Mouse (Mus musculus): ENCODE results near the gene Pdgfd.
A peak's percentile ranks its signal among the peaks of the same experiment; 100 is the strongest.

Gene Pdgfd

DNA sequence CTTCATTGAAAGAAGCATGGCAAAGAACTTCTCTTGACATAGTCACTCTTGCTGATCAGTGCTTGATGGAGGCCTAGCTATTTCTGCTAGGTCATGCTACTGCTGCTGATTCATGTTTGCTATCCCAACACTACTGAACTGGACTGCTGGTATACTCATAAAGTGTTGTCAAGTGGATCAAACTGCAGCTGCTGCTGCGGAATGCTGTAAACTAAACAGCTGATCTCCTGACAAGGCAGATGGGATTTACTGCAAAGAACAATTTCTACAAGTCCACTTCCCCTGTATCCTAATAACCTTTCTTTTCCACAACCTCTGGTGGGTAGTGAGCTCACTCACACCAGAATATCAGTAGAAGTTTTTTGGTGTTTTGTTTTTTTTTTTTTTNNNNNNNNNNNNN lies 148.7 kb downstream of the Pdgfd start:
- no peak for DNase-seq (ENCODE audit: low spot score in 2 of 2)

DNA sequence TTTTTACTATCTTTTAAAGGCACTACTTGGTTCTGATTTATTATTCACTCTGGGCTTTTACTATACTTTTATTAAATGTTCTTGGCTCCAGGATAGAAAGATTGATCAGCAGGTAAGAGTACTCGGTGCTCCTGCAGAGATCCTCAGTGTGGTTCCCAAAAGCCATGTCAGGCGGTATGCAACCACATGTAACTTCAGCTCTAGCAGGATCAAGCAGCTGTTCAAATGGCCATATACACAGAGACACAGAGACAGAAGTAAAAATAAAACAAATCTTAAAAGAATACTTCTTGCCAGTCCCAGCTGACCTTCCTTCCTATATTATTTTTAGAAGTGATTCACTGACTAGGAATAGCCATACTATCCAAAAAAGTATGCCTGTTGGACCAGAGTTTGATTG lies 157.0 kb downstream of the Pdgfd start:
- DNase-seq (ENCODE audit: low spot score in 2 of 2) = no peak

DNA sequence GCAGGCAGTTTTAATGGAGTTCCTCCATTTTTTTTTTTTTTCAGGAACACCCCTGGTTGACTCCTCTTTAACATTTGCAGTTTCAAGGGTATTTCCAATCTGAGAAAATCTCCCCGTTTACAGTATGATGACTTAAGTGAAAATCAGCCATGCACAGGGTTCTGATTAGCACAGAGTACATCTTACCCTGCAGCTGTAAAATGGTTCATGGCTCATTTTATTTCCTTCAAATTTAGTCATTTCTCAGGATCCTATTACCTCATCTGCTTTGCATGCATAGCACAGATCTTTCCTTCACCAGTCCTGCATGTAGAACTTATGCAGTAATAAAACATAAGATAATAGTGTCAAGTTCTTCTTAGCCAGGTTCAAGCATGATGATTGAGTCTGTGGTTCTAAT lies 165.1 kb downstream of the Pdgfd start:
- DNase-seq (ENCODE audit: low spot score in 2 of 2) = no peak

DNA sequence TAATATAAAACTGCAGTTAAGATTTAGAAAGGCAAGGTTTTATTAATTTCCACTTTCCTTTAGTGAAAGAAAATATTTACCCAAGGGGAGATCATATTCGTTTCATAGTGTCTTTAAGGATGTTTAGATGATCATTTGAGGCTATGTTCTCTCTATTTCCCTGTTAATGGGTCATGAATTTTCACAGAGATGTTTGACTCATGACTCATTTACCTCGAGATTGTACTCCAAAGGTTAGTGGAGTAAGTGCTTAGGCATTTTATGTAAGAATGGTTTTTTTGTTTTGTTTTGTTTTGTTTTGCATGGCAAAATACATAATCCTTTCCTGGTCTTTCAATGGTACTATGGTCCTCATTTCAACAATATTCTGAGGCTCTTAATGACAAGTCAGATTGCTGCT lies 167.9 kb downstream of the Pdgfd start:
- no peak for DNase-seq (ENCODE audit: low spot score in 2 of 2)

DNA sequence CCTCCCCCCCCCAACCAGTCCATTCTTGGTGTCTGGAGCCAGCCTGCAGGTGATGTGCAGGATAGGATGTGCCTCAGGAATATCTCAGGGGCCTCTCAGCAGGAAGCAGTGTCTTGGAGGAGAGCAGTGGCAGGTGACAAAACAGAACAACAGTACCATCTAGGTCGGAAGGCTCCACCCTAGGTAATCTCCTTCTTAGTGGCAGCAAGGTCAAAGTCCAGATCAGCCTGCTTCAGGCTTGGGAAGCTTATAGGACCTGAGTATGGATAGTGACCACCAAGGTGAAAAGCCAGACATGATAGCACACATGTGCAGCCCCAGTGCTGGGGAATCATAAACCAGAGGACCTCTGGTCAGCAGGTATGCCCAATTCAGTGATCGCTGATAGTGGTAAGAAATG lies 169.5 kb downstream of the Pdgfd start:
- no peak for DNase-seq (ENCODE audit: low spot score in 2 of 2)

DNA sequence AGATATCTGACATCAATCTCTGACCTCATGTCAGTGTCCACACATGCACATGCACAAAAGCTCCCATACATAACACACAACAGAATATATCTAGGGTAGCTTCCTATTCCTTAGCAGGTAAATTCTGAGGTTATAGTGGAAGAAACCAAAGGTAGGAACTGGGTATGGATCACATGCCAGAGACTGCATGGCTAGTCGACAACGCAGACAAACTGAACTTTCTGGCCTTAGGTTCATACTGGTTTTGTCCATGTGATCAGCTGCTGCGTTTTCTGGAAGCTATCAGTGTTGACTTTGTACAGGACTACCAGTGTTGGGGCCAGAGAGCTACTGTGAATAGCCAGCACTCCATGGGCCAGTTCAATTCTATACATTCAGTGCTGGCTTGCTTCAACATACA lies 170.0 kb downstream of the Pdgfd start:
- no peak for DNase-seq (ENCODE audit: low spot score in 2 of 2)

DNA sequence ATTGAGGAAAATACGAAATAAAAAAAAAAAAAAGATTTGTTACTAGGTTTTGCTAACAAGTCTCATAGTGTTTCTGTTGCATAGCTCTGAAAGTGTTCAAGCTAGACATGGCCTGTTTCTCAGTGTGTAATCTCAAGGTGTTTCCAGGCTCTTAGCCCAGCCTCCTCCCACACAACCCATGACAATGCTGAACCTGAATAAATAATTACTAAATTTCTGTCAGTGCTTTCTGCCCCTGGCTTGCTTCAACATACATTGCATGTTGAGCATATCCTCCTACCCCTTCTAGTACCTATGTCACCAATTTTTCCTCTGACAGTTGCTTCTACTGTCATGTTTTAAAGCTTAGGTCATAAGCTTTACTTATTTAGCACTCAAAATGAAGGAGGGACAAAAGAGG lies 171.0 kb downstream of the Pdgfd start:
- no peak for DNase-seq (ENCODE audit: low spot score in 2 of 2)

DNA sequence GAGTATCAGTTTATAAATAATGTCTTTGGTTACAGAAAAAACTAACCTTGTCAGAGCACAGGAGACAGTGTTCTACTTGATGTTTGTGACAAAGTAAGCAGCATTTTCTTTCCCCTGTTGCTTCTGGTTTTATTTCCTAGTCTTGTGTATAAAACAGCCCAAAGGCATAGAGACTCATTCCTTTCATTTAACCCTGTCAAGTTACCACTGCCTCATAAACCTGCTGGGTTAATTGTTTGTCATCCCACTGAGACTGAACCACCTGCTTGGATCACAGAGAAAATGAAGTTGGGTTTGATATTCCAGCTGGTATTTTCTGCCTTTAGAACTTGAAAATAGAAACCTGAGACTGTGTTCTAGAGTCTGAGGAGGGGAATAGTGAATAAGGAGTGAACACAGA lies 172.4 kb downstream of the Pdgfd start:
- no peak for DNase-seq (ENCODE audit: low spot score in 2 of 2)

DNA sequence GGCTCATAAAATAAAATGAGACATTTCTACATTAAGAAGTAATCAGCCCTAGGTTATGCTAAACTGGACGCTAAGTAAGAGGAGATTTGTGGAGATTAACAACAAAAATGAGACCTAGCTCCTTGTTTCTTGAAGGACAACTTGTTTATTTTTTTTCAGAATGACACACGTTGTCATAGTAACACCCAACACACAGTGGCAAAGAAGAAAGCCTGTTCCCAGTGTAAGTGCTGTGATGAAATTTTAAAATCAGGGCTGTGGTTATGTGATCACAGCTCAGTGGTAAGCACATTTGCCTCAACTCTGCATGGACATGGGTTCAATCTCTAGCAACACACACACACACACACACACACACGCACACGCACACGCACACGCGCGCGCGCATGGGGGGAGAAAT lies 174.5 kb downstream of the Pdgfd start:
- no peak for DNase-seq (ENCODE audit: low spot score in 2 of 2)

DNA sequence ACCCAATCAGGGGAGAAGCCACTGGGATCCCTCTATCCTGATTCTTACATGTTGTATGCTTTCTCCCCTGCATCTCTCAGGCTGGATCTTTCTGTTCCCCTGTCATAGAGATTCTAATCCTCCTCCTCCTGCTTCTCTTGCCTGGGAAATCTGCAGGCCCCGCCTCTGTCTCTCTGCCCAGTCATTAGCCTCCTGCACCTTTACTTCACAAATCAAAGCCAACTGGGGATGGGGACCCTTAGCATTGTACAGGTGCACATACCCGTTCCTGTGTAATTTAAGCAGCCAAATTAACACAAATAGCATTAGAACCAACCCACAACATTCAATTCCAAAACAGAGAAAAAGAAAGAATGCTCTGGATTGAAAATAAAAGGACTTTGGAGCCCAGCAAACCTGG lies 176.1 kb downstream of the Pdgfd start:
- DNase-seq (ENCODE audit: low spot score in 2 of 2) = no peak

DNA sequence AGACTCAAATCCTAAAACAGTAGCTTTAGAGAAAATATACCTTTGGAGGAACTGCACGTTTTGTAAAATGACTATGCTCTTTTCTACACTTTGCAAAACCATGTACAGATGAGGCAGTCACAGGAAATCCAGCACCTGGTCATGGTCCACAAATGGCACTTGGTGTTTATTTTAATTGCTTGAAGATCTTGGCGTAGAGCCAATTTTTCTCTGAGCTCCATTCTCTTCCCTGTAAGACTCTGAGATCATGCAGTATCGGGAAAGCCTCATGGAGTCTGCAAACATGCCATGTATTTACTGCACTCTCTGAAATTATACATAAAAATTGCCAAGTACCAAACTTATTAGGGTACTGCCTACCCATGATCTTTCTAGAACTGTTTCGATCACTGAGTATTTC lies 176.5 kb downstream of the Pdgfd start:
- DNase-seq (ENCODE audit: low spot score in 2 of 2) = peak in 1 of 2 experiments; percentile 23

DNA sequence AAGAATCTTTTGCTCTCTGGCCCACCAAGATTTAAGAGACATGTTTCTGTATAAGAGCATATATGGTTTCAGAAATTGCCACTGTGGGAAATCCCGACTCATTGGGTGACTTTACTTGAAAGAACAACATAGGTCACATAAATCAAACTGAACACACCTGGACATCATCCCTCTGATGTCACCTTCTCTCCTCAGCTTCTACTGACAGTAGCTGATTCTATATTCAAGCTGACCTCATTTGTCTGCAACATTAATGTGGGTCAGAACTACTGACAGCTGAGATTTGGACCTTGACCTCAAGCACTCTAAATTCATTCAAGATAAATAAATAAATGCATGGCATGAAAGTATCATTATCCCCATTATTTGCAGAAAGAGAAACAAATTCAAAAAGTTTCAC lies 177.0 kb downstream of the Pdgfd start:
- no peak for DNase-seq (ENCODE audit: low spot score in 2 of 2)

DNA sequence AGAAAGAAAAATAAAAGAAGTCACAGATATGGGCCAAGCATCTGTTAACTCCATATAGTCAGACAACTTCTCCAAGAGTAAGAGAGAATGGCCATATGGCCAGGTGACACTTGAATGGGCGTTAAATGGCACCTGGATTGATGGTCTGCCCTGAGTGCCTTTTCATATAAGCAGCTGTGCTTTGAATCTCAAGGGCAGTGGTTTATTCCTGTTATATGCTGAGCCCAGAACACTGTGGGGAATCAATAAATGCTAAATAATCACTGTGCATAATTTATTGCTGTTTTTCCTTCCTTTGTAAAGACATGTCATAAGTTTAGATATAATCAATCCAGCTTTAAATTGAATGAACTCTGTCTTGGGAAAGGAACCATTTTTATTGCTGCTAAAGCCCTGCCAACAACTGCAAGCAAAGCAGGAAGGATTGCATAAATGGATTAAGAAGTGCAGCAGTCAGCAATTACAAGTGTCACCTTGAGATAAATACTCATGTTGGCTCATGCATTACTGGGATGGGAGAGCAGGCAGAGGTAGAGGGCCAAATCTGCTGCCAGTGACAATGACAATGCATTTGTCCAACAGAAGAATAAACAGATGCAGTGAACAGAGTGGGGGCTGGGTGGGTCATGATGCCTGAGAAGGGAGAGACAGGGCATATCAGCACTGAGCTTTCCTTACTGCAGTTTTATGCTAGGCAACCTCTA lies 185.0 kb downstream of the Pdgfd start:
- DNase-seq (ENCODE audit: low spot score in 2 of 2) = no peak

DNA sequence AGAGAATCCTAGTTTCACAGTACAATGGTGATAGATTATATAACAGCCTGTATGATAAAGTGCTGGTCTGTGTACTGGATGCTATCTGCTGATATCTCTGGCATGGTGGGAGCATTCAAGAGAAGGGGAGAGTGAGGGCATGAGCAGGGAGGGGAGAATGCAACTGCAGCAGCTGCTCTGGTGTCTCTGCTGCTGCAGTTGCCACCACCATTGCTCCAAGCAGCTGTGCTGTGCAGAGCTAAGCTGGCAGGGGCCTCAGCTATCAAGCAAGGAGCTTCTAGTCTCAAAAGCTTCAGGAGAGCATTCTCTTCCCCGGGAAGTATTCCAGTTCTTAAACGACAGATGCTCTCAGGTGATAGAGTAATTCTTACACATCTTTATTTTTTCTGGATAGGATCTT lies 192.4 kb downstream of the Pdgfd start:
- no peak for DNase-seq (ENCODE audit: low spot score in 2 of 2)

DNA sequence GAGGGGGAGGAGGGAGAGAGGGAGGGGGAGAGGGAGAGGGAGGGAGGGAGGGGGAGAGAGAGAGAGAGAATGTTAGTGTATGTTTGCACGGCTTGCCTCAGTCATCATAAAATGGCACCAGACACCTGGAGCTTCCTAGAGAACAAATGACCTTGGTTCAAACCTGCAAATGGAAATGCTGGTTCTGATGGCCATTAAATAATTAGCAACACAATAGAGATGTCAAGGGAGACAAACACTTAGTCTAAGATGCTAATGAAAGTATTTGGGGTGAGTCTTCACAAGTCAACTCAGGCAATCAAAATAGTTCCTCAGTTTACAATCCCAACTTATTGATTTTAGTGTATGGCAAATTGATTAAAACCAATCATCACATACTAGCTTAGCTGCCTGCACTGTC lies 198.2 kb downstream of the Pdgfd start:
- no peak for DNase-seq (ENCODE audit: low spot score in 2 of 2)

DNA sequence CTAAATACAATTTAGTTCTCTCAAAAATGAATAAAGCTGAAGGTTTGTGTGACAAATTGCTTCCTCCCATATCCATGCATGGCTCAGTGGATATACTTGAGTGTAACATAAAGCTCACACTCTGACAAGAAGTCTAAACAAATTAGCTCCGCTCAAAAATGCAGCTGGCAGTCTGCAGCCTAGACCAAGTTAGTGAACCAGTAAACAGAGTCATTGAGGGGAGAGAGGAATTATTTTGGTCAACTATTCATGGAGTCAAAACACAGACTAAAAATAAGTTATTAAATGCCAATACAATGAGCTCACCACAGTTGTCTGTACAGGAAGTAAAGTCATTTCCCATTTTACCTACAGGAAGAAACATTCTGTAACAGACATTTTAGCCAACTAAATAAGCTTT lies 233.4 kb downstream of the Pdgfd start:
- DNase-seq (ENCODE audit: low spot score in 2 of 2) = no peak

DNA sequence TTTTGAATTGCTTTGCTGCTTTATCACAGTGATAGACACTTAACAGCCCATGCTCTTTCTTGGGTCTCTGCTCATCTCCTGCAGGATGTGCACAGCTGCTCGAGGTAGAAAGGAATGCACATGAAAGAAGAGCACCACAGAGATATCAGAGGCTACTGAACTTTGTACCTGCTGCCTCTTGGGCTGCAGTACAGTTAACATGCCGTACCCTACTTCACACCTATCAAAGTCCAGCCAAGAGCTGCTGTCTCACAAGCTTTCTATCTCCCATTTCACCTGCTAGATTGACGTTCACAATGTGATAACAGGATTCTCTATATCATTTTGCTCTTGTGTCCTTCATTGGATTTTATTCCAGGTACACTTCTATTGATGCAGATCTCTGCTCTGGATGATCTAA lies 238.2 kb downstream of the Pdgfd start:
- no peak for DNase-seq (ENCODE audit: low spot score in 2 of 2)

DNA sequence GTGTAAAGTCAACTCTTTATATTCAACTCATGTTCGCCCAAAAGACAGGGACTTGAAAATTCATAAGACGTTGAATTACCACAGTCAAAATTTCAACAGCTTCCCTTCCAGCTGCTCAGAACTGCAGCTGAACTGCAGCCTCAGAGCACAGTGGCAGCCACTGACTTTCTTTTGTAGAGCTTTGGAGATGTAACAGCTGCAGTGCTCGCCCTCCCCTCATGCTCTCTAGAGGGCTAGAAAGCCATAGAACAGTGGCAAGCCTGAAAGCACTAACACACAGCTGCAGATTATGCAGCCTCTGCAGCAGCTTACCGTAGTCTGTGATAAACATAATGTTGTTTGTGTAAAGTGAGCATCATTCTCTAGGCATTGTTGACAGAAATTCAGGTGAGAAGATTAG lies 239.6 kb downstream of the Pdgfd start:
- DNase-seq (ENCODE audit: low spot score in 2 of 2) = peak; percentile 46 to 55

DNA sequence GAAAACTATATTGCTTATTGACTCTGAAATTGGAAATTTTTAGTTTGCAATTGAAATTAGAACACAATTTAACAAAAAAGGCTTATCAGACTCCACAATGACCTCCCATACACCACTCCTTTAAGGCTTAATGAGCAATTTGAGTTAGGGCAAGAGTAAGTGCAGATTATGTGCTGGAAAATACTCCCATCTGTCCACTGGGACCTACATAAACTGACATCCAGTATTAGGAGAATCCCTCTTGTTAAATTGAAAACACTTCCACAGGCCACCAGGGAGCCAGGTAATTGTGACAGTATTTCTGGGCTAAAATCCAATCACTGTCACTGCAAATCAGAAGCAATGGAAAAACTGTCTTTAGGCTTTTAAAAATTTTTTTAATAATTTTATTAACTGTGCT lies 256.2 kb downstream of the Pdgfd start:
- DNase-seq (ENCODE audit: low spot score in 2 of 2) = no peak

Measured in right cerebral cortex, postnatal 10 days (tissue).